Mouse (Mus musculus) embryonic facial prominence, embryonic 10.5 days (tissue): Measurements from ENCODE around the gene Hes2. TPM values are rescaled to one million over a fixed set of nuclear protein-coding genes. Genes with fewer than 3 reads are reported as not detected.

ENCODE experiments used
- DNase-seq: peaks from one replicate; pipeline ENCODE4 v3.0.0-alpha.2; 2017; ENCODE audit warnings: low spot score
- H3K27ac ChIP-seq: fragments of 300-500 bp; sonication (generic); replicated peaks from 2 replicates; pipeline ENCODE4 v1.5.1; 2016; ENCODE audit warnings: mild to moderate bottlenecking
- H3K27me3 ChIP-seq: fragments of 300-500 bp; sonication (generic); replicated peaks from 2 replicates; pipeline ENCODE4 v1.6.1; 2016; ENCODE audit warnings: low read depth, mild to moderate bottlenecking; ENCODE audit not compliant: poor library complexity, severe bottlenecking
- H3K36me3 ChIP-seq: fragments of 300-500 bp; sonication (generic); replicated peaks from 2 replicates; pipeline ENCODE4 v1.6.1; 2016; ENCODE audit warnings: mild to moderate bottlenecking, moderate library complexity
- H3K4me1 ChIP-seq: fragments of 300-500 bp; sonication (generic); 2 replicates; pipeline ENCODE4 v1.6.1; 2016
- H3K4me3 ChIP-seq: fragments of 300-500 bp; sonication (generic); 2 replicates; pipeline ENCODE4 v1.5.1; 2016; ENCODE audit warnings: mild to moderate bottlenecking, moderate library complexity
- H3K9me3 ChIP-seq: fragments of 300-500 bp; sonication (generic); 2 replicates; pipeline ENCODE4 v1.6.1; 2016; ENCODE audit warnings: mild to moderate bottlenecking
- WGBS: fragments of 180-500 bp; shearing (Covaris S2); methylation state at CpG from one replicate; pipeline ENCODE4 v1.1.7; 2016; 5-methylcytosine and 5-hydroxymethylcytosine counted together
- polyA plus RNA-seq: library from polyadenylated mRNA; unstranded; fragments of >200 nt; fragmentation: Nextera tagmentation; extraction: Ambion mirVana; gene quantifications from 2 replicates; pipeline ENCODE4 v1.2.1, GENCODE M21; 2016

Hes2 gene
- polyA plus RNA-seq, 1 experiment from 2014 or later: 0.11 TPM

DNA sequence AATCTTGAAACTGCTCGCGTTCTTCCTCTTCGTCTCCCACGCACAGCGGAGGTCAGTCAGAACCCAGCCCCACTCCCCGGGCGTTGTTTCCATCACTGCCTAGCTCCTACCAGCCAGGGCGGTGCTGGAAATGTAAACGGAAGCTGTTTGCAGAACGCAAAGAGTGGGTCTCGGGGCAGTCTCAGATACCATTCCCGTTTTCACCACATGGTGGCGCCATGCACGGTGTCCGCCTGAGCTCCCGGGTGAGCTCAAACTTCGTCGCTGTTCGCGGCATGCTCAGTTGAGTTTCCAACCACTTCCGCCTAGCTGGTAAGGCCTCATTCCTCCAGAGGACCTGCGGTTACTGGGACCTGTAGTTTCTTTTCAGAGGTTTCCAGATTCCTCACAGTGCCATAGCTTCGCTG lies 4.9 kb upstream of the Hes2 start:
- WGBS: 2% methylated on average over 23 of the region's 23 CpGs
- Histone ChIP-seq H3K4me1 (peaks cover 29% of the 10 kb centered on the region), H3K27ac (no peak overlapping the region), H3K36me3 (no peaks in the 10 kb centered on the region), H3K9me3 (no peaks in the 10 kb centered on the region), H3K27me3 (peaks cover 96% of the 10 kb centered on the region), H3K4me3 (peak overlapping the region; percentile 41)
- peak; percentile 87 for DNase-seq

- DNase-seq: no peak
- H3K27me3 ChIP-seq: peaks cover 96% of the 10 kb centered on the region
- 70% methylated on average over 4 of the region's 4 CpGs for WGBS
These were observed 3.6 kb upstream of the Hes2 start for GRCm38 (mm10) chr4:152155019-152155418.

DNA sequence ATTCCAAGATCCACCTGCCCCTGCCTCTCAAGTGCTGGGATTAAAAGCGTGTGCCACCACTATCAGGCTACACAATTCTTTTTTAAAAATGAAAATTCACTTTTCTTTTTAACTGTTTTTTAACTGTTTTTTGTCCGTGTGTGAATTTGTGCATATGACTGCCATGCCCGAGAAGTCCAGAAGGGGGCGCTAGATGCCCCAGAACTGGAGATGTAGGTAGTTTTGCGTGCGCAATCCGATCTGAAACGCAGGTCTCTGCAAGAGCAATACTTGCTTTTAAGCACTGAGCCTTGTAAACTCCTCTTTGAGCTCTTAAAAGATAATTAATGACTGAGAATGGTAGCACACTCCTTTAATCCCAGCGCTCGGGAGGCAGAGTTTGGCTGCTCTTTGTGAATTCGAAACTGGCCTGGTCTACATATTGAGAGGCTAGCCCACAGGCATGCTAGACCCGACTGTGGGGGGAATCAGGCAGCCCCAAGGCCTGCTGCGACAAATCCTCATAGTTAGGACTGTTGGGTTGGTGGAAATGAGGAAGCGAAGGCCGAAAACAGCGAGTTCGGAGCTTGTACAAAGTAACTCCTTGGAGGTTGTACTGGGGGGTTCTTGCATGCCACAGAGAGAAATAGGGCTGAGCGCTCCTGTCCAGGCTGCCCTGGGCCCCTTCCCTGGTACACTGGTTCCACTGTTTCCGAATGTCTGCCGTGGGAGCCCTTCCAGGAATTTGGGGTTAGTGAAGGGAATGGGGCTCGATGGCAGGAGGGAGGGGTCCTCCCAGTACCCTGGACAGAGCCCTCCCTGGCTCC lies 685 bp upstream of the Hes2 start:
- peak; percentile 53 for DNase-seq
- peak overlapping the region; percentile 44 for H3K4me3 ChIP-seq
- 18% methylated on average over 21 of the region's 21 CpGs for WGBS
- H3K27ac ChIP-seq: no peak overlapping the region
- no peaks in the 10 kb centered on the region for H3K9me3 ChIP-seq
- H3K4me1 ChIP-seq: peaks cover 31% of the 10 kb centered on the region
- peaks cover 96% of the 10 kb centered on the region for H3K27me3 ChIP-seq
- no peaks in the 10 kb centered on the region for H3K36me3 ChIP-seq

More at GRCm38 (mm10) chr4:152155019-152155418, 3.6 kb upstream of the Hes2 start:
- peaks cover 40% of the 10 kb centered on the region for H3K4me1 ChIP-seq
- H3K4me3 ChIP-seq: no peak overlapping the region
- no peak overlapping the region for H3K27ac ChIP-seq
- no peaks in the 10 kb centered on the region for H3K36me3 ChIP-seq
- no peaks in the 10 kb centered on the region for H3K9me3 ChIP-seq

DNA sequence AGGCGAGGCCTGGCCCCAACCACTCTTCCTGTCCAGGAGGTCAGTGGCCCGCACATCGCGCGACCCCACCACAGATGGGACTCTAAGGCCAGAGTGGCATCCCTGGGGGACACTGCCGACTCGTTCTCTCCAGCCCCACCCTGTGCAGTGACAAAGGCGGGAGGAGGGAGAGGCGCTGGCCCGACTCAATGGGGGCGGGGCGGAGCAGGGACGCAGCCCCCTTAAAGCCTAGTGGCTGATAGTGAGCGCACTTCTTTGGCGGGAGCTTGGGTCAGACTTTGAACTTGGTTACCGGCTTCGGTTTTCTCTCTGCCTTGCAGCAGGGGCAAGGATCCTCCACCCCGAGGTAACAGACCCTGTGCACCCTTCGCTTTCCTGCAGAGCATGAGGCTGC lies 615 bp downstream of the Hes2 start:
- WGBS: under 1% methylated on average over 19 of the region's 19 CpGs
- Histone ChIP-seq H3K9me3 (no peaks in the 10 kb centered on the region), H3K4me1 (peaks cover 23% of the 10 kb centered on the region), H3K36me3 (no peaks in the 10 kb centered on the region), H3K4me3 (peak overlapping the region; percentile 26), H3K27me3 (peaks cover 94% of the 10 kb centered on the region), H3K27ac (no peak overlapping the region)
- DNase-seq: no peak

- no peak for DNase-seq
- Histone ChIP-seq H3K27me3 (peaks cover 91% of the 10 kb centered on the region), H3K4me3 (no peak overlapping the region), H3K9me3 (no peaks in the 10 kb centered on the region), H3K27ac (no peak overlapping the region), H3K4me1 (peaks cover 23% of the 10 kb centered on the region), H3K36me3 (no peaks in the 10 kb centered on the region)
- WGBS: 49% methylated on average over 4 of the region's 4 CpGs
These were observed 2.1 kb downstream of the Hes2 start for GRCm38 (mm10) chr4:152160748-152161147.

DNA sequence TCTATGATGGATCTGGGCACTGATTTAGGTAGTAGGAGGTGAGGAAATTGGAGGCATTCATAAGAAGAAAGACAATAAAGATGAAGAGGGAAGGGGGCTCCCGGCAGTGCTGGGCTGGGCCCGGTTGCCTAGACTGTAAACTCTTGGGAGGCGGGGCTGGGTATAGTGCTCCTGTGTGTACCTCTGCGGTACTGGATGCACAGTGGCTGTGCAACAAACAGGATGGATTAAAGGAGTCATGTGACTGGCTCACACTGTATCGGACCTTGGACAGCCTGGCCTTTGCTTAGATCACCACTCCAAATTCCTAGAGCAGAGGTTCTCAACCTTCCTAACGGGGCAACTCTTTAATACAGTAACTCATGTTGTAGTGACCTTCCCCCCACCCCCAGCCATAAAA lies 2.9 kb downstream of the Hes2 start:
- WGBS: 77% methylated on average over 6 of the region's 6 CpGs
- Histone ChIP-seq H3K27me3 (peaks cover 92% of the 10 kb centered on the region), H3K36me3 (no peaks in the 10 kb centered on the region), H3K4me1 (peaks cover 23% of the 10 kb centered on the region), H3K27ac (no peak overlapping the region), H3K4me3 (no peak overlapping the region), H3K9me3 (no peaks in the 10 kb centered on the region)
- DNase-seq: no peak

DNA sequence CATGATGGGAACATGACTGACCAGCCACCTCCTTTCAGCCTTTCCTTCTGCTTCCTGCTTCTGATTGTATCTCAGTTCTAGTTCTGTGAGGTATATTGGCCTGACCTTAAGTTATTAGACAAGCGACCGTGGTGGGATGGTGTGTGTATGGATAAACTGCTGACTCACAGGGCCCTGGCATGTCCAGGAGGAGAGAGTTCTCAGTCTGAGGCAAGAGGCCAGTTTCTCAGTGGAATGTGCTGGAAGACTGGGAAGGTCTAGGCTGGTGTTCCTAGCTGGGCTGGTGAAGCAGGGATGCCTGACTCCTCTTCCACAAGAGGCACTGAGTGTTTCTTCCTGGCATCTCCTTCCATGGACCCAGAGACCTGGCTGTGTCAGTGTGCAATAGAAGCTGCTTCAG lies 4.1 kb downstream of the Hes2 start:
- Histone ChIP-seq H3K9me3 (no peaks in the 10 kb centered on the region), H3K4me1 (peaks cover 23% of the 10 kb centered on the region), H3K36me3 (no peaks in the 10 kb centered on the region), H3K27me3 (peaks cover 80% of the 10 kb centered on the region), H3K27ac (no peak overlapping the region), H3K4me3 (no peak overlapping the region)
- WGBS: 93% methylated on average over 2 of the region's 2 CpGs
- no peak for DNase-seq

DNA sequence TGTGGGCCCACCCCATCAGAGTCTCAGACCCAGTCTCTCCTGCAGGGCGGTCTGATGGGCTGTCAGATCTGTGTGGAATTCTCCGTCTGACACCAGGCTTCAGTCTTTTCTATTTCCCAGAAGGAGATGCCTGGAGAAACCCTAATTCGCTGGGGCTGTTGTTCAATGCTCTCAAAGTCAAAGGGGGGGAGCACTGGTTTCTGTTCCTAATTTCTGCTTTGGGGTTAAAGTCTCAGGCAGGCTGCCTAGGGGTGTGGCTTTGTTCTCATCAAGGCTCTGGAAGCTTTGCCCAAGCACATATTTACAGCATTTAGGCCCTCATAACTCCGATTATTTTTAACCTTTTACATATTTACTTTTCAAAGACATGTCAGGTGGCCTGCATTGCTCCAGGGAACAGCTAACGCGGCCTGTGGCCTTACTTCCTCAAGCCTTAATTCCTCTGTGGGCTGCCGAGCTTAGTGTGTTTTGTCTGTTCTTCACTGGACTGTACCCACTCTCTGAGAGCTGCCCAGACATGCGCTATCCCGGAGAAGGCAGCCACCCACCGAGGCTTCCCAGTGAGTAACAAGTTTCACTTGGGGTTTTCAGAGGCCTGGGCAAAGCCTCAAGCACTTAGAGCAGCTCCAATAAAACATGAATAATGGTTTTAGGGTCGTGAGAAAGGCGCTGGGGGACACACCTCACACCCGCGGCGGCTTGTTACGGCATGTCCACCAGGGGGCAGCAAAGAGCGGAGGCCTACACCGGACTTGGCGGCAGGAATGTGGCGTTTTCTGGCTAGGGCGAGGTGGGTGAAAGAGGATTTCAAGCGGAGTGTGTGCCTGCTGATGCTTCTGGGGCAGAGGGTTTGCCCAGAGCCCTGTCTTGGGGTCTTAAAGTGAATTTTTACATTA lies 6.6 kb downstream of the Hes2 start:
- Histone ChIP-seq H3K4me1 (0 out of 2 replicates have a peak, but pooled peaks cover under 1% of the 10 kb centered on the region), H3K27ac (no peak overlapping the region), H3K9me3 (no peaks in the 10 kb centered on the region), H3K36me3 (no peaks in the 10 kb centered on the region), H3K4me3 (no peak overlapping the region), H3K27me3 (peaks cover 69% of the 10 kb centered on the region)
- peak; percentile 81 for DNase-seq
- 27% methylated on average over 22 of the region's 22 CpGs for WGBS

GRCm38 (mm10) chr4:152168052-152168451 lies 9.4 kb downstream of the Hes2 start:
- Histone ChIP-seq H3K4me1 (no peaks in the 10 kb centered on the region), H3K36me3 (no peaks in the 10 kb centered on the region), H3K4me3 (no peak overlapping the region), H3K27me3 (peaks cover 50% of the 10 kb centered on the region), H3K27ac (no peak overlapping the region), H3K9me3 (no peaks in the 10 kb centered on the region)
- no peak for DNase-seq
- 73% methylated on average over 8 of the region's 8 CpGs for WGBS

DNA sequence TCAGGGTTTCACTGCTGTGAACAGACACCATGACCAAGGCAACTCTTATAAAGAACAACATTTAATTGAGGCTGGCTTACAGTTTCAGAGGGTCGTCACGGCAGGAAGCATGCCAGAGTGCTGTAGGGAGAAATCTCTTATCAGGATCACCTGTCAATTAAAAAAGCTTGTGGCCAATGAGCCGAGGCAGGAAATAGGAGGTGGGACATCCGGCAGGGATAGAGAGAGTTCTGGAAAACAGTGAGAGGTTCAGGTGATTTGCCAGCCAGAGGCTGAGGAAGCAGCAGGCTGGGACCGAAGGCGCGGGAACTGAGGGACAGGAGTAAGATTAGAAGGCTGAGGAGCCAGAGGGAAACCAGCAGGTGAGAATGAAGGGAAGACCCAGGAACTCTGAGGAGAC lies 10.4 kb downstream of the Hes2 start:
- peaks cover 51% of the 10 kb centered on the region for H3K27me3 ChIP-seq
- no peak for DNase-seq
- no peak overlapping the region for H3K4me3 ChIP-seq
- H3K36me3 ChIP-seq: no peaks in the 10 kb centered on the region
- H3K27ac ChIP-seq: no peak overlapping the region
- 81% methylated on average over 7 of the region's 7 CpGs for WGBS
- no peaks in the 10 kb centered on the region for H3K9me3 ChIP-seq
- H3K4me1 ChIP-seq: no peaks in the 10 kb centered on the region

DNA sequence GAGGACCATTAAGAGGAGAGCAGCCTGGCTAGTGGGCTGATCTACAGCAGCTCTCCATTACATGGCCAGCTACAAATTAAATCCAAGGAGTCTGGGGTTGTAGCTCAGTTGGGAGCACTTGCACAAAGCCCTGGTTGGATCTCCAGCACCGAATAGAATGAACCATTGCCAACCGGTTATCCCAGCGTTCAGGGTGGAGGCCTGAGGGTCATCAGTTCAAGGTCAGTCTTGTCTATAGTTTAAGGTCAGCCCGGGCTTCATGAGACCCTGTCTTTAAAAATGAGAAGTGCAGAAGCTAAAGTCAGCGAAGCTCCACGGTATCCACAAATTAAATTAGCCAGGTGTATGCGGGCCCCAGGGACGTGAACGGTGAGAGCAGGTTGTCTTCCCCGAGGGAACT lies 11.6 kb downstream of the Hes2 start:
- H3K27me3 ChIP-seq: peaks cover 53% of the 10 kb centered on the region
- no peaks in the 10 kb centered on the region for H3K4me1 ChIP-seq
- WGBS: 85% methylated on average over 10 of the region's 10 CpGs
- no peak overlapping the region for H3K4me3 ChIP-seq
- no peaks in the 10 kb centered on the region for H3K36me3 ChIP-seq
- no peak overlapping the region for H3K27ac ChIP-seq
- DNase-seq: no peak
- no peaks in the 10 kb centered on the region for H3K9me3 ChIP-seq

- Histone ChIP-seq H3K27ac (no peak overlapping the region), H3K9me3 (no peaks in the 10 kb centered on the region), H3K27me3 (peaks cover 56% of the 10 kb centered on the region), H3K36me3 (no peaks in the 10 kb centered on the region), H3K4me1 (no peaks in the 10 kb centered on the region), H3K4me3 (no peak overlapping the region)
- 82% methylated on average over 6 of the region's 6 CpGs for whole genome bisulfite sequencing
- no peak for DNase-seq
These were observed 12.9 kb downstream of the Hes2 start for GRCm38 (mm10) chr4:152171543-152171942.
